Mouse (Mus musculus) testis, adult 2 months (tissue): ENCODE measurements around the gene Pitpnm3. TPM values are rescaled to one million over a fixed set of nuclear protein-coding genes. Genes with fewer than 3 reads are reported as not detected.
A peak's percentile ranks its signal among the peaks of the same experiment; 100 is the strongest.

Experiments
- H3K27ac ChIP-seq: fragments of 200-500 bp; 2 replicates; pipeline ENCODE4 v1.5.1; 2012; ENCODE audit warnings: low read depth, low read length; ENCODE audit not compliant: control insufficient read depth, insufficient read depth
- H3K27me3 ChIP-seq: fragments of 200-500 bp; 2 replicates; pipeline ENCODE4 v1.6.1; 2012; ENCODE audit warnings: mild to moderate bottlenecking, low read length, moderate library complexity; ENCODE audit not compliant: control insufficient read depth, insufficient read depth
- H3K36me3 ChIP-seq: fragments of 200-500 bp; 2 replicates; pipeline ENCODE4 v1.6.1; 2012; ENCODE audit warnings: mild to moderate bottlenecking, low read length; ENCODE audit not compliant: control insufficient read depth, insufficient read depth
- H3K4me1 ChIP-seq: fragments of 200-500 bp; 2 replicates; pipeline ENCODE4 v1.6.1; 2012; ENCODE audit warnings: low read length; ENCODE audit not compliant: control insufficient read depth, insufficient read depth
- H3K4me3 ChIP-seq: fragments of 200-500 bp; 2 replicates; pipeline ENCODE4 v1.5.1; 2012; ENCODE audit warnings: low read depth, mild to moderate bottlenecking, low read length, moderate library complexity, mixed read lengths; ENCODE audit not compliant: control insufficient read depth
- CTCF ChIP-seq: fragments of 200-500 bp; IDR thresholded peaks from 2 replicates; pipeline ENCODE4 v1.5.1; 2012; ENCODE audit warnings: low read depth, mild to moderate bottlenecking, inconsistent platforms, low read length, moderate library complexity; ENCODE audit not compliant: control insufficient read depth, insufficient read depth, insufficient replicate concordance
- POLR2A ChIP-seq: fragments of 200-500 bp; IDR thresholded peaks from 2 replicates; pipeline ENCODE4 v1.6.1; 2012; ENCODE audit warnings: low read depth, mild to moderate bottlenecking, inconsistent platforms, low read length, moderate library complexity; ENCODE audit not compliant: control insufficient read depth
- polyA plus RNA-seq: library from polyadenylated mRNA; depleted of rRNA; stranded (reverse); fragments of >200 nt; gene quantifications from 2 replicates; pipeline ENCODE4 v1.2.3, GENCODE M21; 2012

Pitpnm3 gene
- polyA plus RNA-seq, 1 experiment, result 3.2 TPM

- Histone ChIP-seq H3K27ac (no peak overlapping the region), H3K36me3 (no peaks in the 10 kb centered on the region), H3K27me3 (no peaks in the 10 kb centered on the region), H3K4me3 (no peak overlapping the region), H3K4me1 (no peaks in the 10 kb centered on the region)
- TF ChIP-seq POLR2A (no peak), CTCF (no peak)
Measured at GRCm38 (mm10) chr11:72074230-72074629, 61.3 kb downstream of the Pitpnm3 start.

DNA sequence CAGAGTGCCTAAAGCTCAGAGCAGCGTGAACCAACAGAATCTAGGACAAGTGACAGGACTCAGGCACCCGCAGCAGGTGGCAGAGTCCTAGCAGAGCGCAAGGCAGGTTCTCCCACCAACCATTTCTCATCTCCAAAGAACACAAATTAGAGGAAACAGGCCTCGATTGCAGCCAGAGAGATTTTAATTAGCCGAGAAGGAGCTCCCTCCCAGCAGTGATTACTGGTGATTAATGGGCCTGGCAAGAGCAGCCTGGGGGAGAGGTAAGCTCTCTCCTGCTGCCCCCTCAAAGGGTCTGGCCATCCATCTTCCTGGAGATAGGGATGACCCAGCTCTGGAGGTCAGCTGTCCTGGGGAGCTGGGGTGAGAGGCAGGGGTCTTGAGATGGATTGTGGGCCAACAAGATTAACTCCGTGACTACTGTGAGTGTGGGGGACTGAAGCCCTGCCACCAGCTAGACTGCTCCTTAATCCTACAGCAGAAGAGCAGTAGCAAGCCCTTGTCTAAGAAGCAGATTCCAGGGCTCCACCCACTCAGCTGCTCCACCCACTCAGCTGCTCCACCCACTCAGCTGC, 63.2 kb downstream of the Pitpnm3 start:
- Histone ChIP-seq H3K36me3 (no peaks in the 10 kb centered on the region), H3K27ac (no peak overlapping the region), H3K4me3 (no peak overlapping the region), H3K27me3 (no peaks in the 10 kb centered on the region), H3K4me1 (no peaks in the 10 kb centered on the region)
- no peak for TF ChIP-seq CTCF
- no peak for TF ChIP-seq POLR2A

GRCm38 (mm10) chr11:72070733-72071132, 64.8 kb downstream of the Pitpnm3 start:
- H3K27ac ChIP-seq, result no peak overlapping the region
- TF ChIP-seq POLR2A (no peak), CTCF (no peak)
- H3K4me1 ChIP-seq, result no peaks in the 10 kb centered on the region
- H3K36me3 ChIP-seq, result no peaks in the 10 kb centered on the region
- H3K4me3 ChIP-seq, result no peak overlapping the region
- no peaks in the 10 kb centered on the region for H3K27me3 ChIP-seq

- TF ChIP-seq CTCF (no peak), POLR2A (no peak)
- no peak overlapping the region for H3K4me3 ChIP-seq
- H3K27me3 ChIP-seq, result no peaks in the 10 kb centered on the region
- no peaks in the 10 kb centered on the region for H3K36me3 ChIP-seq
- no peak overlapping the region for H3K27ac ChIP-seq
- no peaks in the 10 kb centered on the region for H3K4me1 ChIP-seq
Measured at GRCm38 (mm10) chr11:72068026-72068425, 67.6 kb downstream of the Pitpnm3 start.

DNA sequence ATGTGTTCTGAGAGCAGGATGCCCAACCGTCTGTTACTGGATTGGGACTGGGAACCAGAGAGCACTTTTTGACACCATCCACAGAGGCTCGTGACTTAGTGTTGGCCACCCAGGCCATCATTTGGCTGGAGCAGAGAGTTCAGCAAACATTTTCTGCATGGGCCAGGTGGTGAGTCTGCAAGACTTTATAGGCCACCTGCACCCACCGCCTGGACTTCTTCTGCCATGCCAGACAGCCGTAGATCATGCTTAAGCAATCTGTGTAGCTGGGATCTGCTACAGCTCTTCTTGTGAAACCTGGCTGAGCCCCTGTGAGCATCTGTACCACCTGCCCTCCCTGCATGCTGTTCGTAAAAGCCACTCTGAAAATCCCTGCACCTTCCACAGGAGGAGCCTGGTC, 68.3 kb downstream of the Pitpnm3 start:
- Histone ChIP-seq H3K36me3 (no peaks in the 10 kb centered on the region), H3K4me3 (no peak overlapping the region), H3K27ac (no peak overlapping the region), H3K27me3 (no peaks in the 10 kb centered on the region), H3K4me1 (no peaks in the 10 kb centered on the region)
- no peak for TF ChIP-seq CTCF
- TF ChIP-seq POLR2A, result no peak

DNA sequence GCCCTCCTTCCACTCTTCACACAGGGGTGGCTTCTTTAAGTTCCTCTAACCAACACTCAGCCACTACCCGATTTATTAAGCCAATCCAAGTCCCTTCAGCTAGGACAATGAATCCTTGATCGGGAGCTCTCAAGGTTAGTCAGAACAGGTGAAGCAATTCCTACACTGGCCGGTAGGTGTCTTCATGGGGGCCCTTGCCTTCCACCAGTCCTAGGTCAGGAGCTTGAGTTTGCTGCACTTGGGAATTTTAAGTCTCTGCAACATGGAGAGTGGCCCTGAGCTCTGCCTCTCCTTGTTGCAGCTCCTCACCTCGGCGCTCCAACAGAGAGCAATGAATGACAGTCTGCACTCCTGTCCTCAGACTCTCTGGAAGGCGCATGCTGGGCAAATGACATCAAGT, 69.2 kb downstream of the Pitpnm3 start:
- no peak overlapping the region for H3K27ac ChIP-seq
- peak; percentile 11; the same call in 1 of the 2 replicates for TF ChIP-seq CTCF
- no peak for TF ChIP-seq POLR2A
- no peak overlapping the region for H3K4me3 ChIP-seq
- H3K36me3 ChIP-seq, result no peaks in the 10 kb centered on the region
- H3K4me1 ChIP-seq, result no peaks in the 10 kb centered on the region
- H3K27me3 ChIP-seq, result no peaks in the 10 kb centered on the region

GRCm38 (mm10) chr11:72065103-72065502, 70.5 kb downstream of the Pitpnm3 start:
- Histone ChIP-seq H3K27me3 (no peaks in the 10 kb centered on the region), H3K4me1 (no peaks in the 10 kb centered on the region), H3K4me3 (no peak overlapping the region), H3K36me3 (no peaks in the 10 kb centered on the region), H3K27ac (no peak overlapping the region)
- no peak for TF ChIP-seq CTCF
- TF ChIP-seq POLR2A, result no peak

DNA sequence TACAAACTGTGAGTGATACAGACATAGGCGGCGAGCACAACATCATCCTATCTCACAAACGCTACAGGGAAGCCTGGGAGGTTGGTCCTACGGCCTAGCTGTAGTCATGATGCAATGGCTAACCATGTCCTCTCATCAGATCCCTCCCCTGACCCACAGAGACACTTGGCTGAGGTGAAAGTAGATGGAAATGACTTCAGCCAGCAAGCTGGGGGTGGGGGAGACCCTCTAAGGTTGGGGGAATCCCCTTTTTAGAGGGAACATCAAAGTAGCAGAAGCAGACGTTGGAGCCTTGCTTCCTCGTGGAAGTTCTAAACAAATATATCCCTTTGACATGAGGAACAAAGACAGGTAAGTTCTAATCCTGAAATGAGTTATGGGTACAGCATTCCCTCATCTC, 71.2 kb downstream of the Pitpnm3 start:
- H3K4me1 ChIP-seq, result no peaks in the 10 kb centered on the region
- H3K36me3 ChIP-seq, result no peaks in the 10 kb centered on the region
- H3K27me3 ChIP-seq, result no peaks in the 10 kb centered on the region
- H3K4me3 ChIP-seq, result no peak overlapping the region
- H3K27ac ChIP-seq, result no peak overlapping the region
- no peak for TF ChIP-seq POLR2A
- TF ChIP-seq CTCF, result no peak
